Mouse (Mus musculus): ENCODE measurements around the gene Vps16.

- no peak for TF ChIP-seq CTCF (IDR thresholded peaks at IDR 0.05; ENCODE audit: control insufficient read depth, insufficient read depth, insufficient replicate concordance, low read depth, low read length)
- no peak for TF ChIP-seq POLR2A (IDR thresholded peaks at IDR 0.05; ENCODE audit: control insufficient read depth, low read depth, low read length)
Observed at GRCm38 (mm10) chr2:130482700-130483099, 58.6 kb downstream of the Vps16 start.

Measured in testis, adult 2 months (tissue).